Mouse (Mus musculus) adipose tissue, adult 10 weeks (tissue): ENCODE measurements around the gene Ppp3ca. TPM values are rescaled to one million over a fixed set of nuclear protein-coding genes. Genes with fewer than 3 reads are reported as not detected.

Experiments
- polyA plus RNA-seq: library from polyadenylated mRNA; stranded (reverse); fragments of 350-450 nt; fragmentation: Illumina TruSeq; extraction: RNeasy Lipid Tissue Mini Kit (QIAGEN cat#74804); gene quantifications from one replicate; pipeline ENCODE4 v1.2.3, GENCODE M21; 2014; ENCODE audit warnings: low read depth, low replicate concordance

Ppp3ca gene
- 37.2 TPM for polyA plus RNA-seq

GRCm38 (mm10) chr3:136670110-136670359 lies at the start of gene Ppp3ca:
Ppp3ca (plus strand) TSS chr3:136670124.

